Mouse (Mus musculus) midbrain, postnatal 0 days (tissue): ENCODE data around the gene Cdpf1. TPM values are rescaled to one million over a fixed set of nuclear protein-coding genes. Genes with fewer than 3 reads are reported as not detected.

Experiments
- ATAC-seq: fragments of 200-750 bp; cut with Nextera tagmentation; 2 replicates; pipeline ENCODE4 v1.8.0; 2017; ENCODE audit warnings: moderate number of reproducible peaks, mild to moderate bottlenecking, moderate TSS enrichment, moderate library complexity; ENCODE audit not compliant: low FRiP score
- DNase-seq: peaks from one replicate; pipeline ENCODE4 v3.0.0-alpha.2; 2015; ENCODE audit warnings: low spot score
- H3K27ac ChIP-seq: fragments of 300-500 bp; sonication (generic); 2 replicates; pipeline ENCODE4 v1.5.1; 2014; ENCODE audit warnings: low read depth, mild to moderate bottlenecking, low read length, mixed read lengths
- H3K27me3 ChIP-seq: fragments of 300-500 bp; sonication (generic); 2 replicates; pipeline ENCODE4 v1.6.1; 2014; ENCODE audit warnings: low read length, control low read depth, mixed read lengths; ENCODE audit not compliant: insufficient read depth
- H3K36me3 ChIP-seq: fragments of 300-500 bp; sonication (generic); 2 replicates; pipeline ENCODE4 v1.6.1; 2014; ENCODE audit warnings: low read length, control low read depth, mixed read lengths; ENCODE audit not compliant: insufficient read depth
- H3K4me1 ChIP-seq: fragments of 300-500 bp; sonication (generic); 2 replicates; pipeline ENCODE4 v1.6.1; 2014; ENCODE audit warnings: mild to moderate bottlenecking, control low read depth, antibody characterized with exemption, low read length, mixed read lengths; ENCODE audit not compliant: insufficient read depth
- H3K4me2 ChIP-seq: fragments of 300-500 bp; sonication (generic); 2 replicates; pipeline ENCODE4 v1.6.1; 2014; ENCODE audit warnings: low read depth, mild to moderate bottlenecking, low read length, mixed read lengths; ENCODE audit not compliant: poor library complexity, severe bottlenecking
- H3K4me3 ChIP-seq: fragments of 300-500 bp; sonication (generic); 2 replicates; pipeline ENCODE4 v1.5.1; 2014; ENCODE audit warnings: low read depth, mild to moderate bottlenecking, low read length, moderate library complexity
- H3K9ac ChIP-seq: fragments of 300-500 bp; sonication (generic); replicated peaks from 2 replicates; pipeline ENCODE4 v1.6.1; 2014; ENCODE audit warnings: mild to moderate bottlenecking, low read length, moderate library complexity, mixed read lengths; ENCODE audit not compliant: poor library complexity, severe bottlenecking
- H3K9me3 ChIP-seq: fragments of 300-500 bp; sonication (generic); 2 replicates; pipeline ENCODE4 v1.6.1; 2016; ENCODE audit warnings: low read length, control low read depth
- CTCF ChIP-seq: IDR thresholded peaks from 2 replicates; pipeline ENCODE4 v1.5.1; 2016; ENCODE audit warnings: antibody characterized with exemption, mild to moderate bottlenecking
- WGBS: fragments of 180-500 bp; shearing (Covaris S2); extraction: QIAGEN DNeasy Blood & Tissue Kit; methylation state at CpG from one replicate; pipeline ENCODE4 v1.1.7; 2014; 5-methylcytosine and 5-hydroxymethylcytosine counted together
- polyA plus RNA-seq: library from polyadenylated mRNA; unstranded; fragments of >200 nt; fragmentation: Nextera tagmentation; extraction: Ambion mirVana; gene quantifications from 2 replicates; pipeline ENCODE4 v1.2.1, GENCODE M21; 2015
- total RNA-seq: library from RNA; depleted of rRNA; stranded (reverse); fragments of >200 nt; gene quantifications from 2 replicates; pipeline ENCODE4 v1.2.3, GENCODE M21; 2014

The Cdpf1 gene
- total and polyA plus RNA-seq, 2 experiments from 2014 or later, result 16.2 to 22.8 TPM

DNA sequence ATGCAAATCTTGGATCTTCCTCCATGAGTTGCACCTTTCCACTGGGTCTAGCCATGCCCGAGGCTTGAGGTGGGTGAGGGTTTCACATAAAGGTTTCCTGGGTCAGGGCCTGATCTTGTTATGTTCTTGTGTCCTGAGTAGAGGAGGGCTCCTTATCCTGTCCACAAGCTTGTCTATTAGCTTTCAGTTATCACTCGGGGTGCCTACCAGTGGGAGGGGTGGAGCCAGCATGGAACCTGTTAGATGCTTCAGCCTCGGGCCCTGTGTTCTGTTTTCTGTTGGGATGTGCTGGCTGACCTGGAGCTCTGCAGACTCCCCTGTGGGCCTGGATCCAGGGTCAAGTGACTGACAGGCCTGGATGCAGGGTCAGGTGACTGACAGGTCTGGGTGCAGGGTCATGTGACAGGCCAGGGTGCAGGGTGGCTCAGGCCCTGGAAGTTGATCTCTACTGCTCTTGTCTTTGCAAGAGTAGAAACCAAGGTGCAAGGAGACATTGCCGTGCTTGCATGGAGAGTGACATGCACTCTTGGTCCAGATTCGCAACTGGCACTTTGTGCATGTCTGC, 30.4 kb upstream of the Cdpf1 start:
- no peak overlapping the region for H3K27ac ChIP-seq
- 83% methylated on average over 5 of the region's 5 CpGs for WGBS
- no peak for ATAC-seq
- no peaks in the 10 kb centered on the region; the same call in 1 of the 2 replicates for H3K36me3 ChIP-seq
- H3K4me2 ChIP-seq, result no peak overlapping the region
- H3K4me3 ChIP-seq, result no peak overlapping the region
- H3K9ac ChIP-seq, result no peak overlapping the region
- DNase-seq, result no peak
- no peak for TF ChIP-seq CTCF
- no peaks in the 10 kb centered on the region for H3K9me3 ChIP-seq
- no peaks in the 10 kb centered on the region for H3K4me1 ChIP-seq
- H3K27me3 ChIP-seq, result no peaks in the 10 kb centered on the region

DNA sequence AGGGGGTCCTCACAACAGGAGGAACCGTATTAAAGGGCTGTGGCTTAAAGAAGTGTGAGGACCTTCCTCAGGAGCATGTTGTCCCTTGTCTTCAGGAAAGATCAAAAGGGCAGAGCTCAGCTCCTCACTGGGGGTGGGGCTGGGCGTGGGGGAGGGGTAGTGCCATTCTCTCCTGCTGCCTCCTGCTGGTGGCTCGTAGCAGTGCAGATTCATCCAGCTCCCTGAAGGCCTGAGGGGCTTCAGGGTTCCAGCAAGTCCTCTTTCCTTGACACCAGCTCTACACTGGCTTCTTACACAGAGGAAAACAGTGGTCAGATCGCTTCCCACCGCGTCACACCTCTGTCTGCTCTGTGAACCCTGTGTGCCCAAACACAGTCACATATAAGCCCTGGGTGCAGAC, 29.5 kb upstream of the Cdpf1 start:
- ATAC-seq (no peak), DNase-seq (no peak)
- Histone ChIP-seq H3K27ac (no peak overlapping the region), H3K4me2 (no peak overlapping the region), H3K4me1 (no peaks in the 10 kb centered on the region), H3K4me3 (no peak overlapping the region), H3K36me3 (no peaks in the 10 kb centered on the region; the same call in 1 of the 2 replicates), H3K9ac (no peak overlapping the region), H3K27me3 (no peaks in the 10 kb centered on the region), H3K9me3 (no peaks in the 10 kb centered on the region)
- WGBS, result 40% methylated on average over 6 of the region's 6 CpGs
- peak; percentile 61 for TF ChIP-seq CTCF

DNA sequence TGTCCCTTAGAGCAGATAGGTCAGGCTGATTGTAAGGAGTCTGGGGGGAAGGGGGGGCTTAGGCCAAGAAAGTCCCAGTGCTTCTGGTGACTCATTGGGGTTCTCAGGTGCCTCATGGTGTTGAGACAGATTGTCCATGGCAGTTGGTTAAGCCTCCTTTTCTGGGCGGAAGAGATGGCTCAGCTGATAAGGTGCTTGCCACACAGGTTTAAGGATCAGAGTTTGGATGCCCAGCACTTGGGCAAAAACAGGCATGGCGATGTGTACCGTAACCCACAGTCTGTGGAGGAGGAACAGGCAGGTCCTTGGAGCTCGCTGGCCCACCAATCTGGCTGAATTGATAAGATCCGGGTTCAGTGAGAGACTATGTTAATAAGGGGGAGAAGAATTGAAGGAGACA, 25.4 kb upstream of the Cdpf1 start:
- Histone ChIP-seq H3K4me3 (no peak overlapping the region), H3K36me3 (no peaks in the 10 kb centered on the region), H3K9ac (no peak overlapping the region), H3K27me3 (no peaks in the 10 kb centered on the region), H3K27ac (no peak overlapping the region), H3K9me3 (no peaks in the 10 kb centered on the region), H3K4me1 (peaks cover 8% of the 10 kb centered on the region; the same call in 1 of the 2 replicates), H3K4me2 (no peak overlapping the region)
- TF ChIP-seq CTCF, result no peak
- ATAC-seq (no peak), DNase-seq (no peak)
- 94% methylated on average over 5 of the region's 5 CpGs for WGBS

DNA sequence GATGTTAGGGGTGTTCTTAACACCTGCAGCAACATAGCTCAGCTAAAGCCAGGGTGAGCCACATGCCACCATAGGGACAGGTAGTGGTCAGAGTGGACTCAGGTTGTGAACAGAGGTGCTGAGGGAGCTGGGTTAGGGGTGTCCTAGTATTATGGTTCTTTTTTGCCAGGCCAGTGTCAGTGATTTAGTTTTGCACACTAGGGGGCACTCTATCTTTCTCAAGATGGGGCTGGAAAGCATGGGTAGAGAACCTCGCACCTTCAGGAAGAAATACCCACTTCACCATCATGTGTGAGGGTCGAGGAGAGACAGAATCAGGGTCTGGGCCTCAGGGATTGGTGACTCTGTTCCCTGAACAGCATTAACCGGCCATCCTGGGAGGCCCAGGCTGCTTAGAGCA, 23.8 kb upstream of the Cdpf1 start:
- Histone ChIP-seq H3K9ac (no peak overlapping the region), H3K4me1 (peaks cover 13% of the 10 kb centered on the region; the same call in 1 of the 2 replicates), H3K27ac (no peak overlapping the region), H3K9me3 (no peaks in the 10 kb centered on the region), H3K4me2 (no peak overlapping the region), H3K4me3 (no peak overlapping the region), H3K36me3 (no peaks in the 10 kb centered on the region), H3K27me3 (no peaks in the 10 kb centered on the region)
- 56% methylated on average over 3 of the region's 3 CpGs for WGBS
- DNase-seq (no peak), ATAC-seq (no peak)
- peak; percentile 15; the same call in 1 of the 2 replicates for TF ChIP-seq CTCF

DNA sequence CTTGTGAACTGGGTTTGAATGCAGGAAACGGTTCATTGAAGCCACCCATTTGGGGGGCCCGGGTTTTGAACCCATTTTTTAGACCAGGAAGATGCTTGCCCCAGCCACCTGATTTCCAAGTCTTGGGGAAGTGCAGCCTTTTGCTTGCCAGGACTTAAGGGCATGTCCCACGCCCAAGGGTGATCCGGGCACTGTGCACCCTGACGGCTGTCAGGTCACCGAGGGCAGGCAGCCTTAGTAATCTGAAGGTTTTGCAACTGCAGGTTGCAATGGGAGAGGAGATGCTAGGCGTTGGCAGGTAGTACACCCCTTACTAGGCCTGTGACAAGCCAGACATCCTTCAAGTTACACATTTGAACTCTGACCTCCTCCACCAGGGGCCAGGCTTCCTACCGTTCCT, 21.1 kb upstream of the Cdpf1 start:
- peaks cover 13% of the 10 kb centered on the region; the same call in 1 of the 2 replicates for H3K4me1 ChIP-seq
- peak overlapping the region; percentile 52 for H3K4me3 ChIP-seq
- DNase-seq (no peak), ATAC-seq (no peak)
- H3K36me3 ChIP-seq, result no peaks in the 10 kb centered on the region
- peak overlapping the region; percentile 84 for H3K4me2 ChIP-seq
- no peak overlapping the region; the same call in 1 of the 2 replicates for H3K27ac ChIP-seq
- TF ChIP-seq CTCF, result no peak
- H3K9me3 ChIP-seq, result no peaks in the 10 kb centered on the region
- 59% methylated on average over 8 of the region's 8 CpGs for WGBS
- H3K27me3 ChIP-seq, result no peaks in the 10 kb centered on the region
- H3K9ac ChIP-seq, result peak overlapping the region; percentile 66

DNA sequence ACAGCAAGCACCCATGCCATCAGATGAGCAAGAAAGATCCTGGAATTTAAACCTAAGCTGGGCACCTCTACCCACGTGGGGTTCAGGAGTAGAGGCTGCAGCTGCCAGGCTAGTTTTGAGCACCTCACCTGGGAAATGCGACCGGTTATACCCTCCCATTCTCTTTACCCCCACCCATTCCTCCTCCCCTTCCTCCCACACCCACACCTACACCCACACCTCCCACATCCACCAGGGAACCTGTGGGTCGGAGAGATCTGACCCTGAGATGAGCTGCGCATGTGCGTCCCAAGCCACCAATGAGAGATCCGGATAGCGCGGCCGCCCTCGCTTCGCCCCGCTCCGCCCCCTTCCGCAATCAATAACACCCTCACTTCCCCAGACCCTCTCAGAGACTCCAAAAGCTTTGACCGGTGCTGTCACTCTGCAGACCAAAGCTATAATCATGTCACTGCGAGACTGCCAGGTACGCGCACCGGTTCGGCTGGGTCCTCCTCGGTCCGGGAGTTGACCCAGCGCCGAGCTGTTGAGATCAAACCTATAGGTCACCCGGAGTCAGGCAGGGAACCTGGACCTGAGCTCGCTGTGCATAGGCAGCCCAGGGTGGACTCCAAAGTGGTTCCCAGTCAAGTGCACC, 20.6 kb upstream of the Cdpf1 start, which contains the start of gene Ttc38:
Gene Ttc38 (plus strand): TSS at position 353 of the 637 bp plus-strand sequence.
- Histone ChIP-seq H3K9ac (peak within 1 kb of the TSS; percentile 66), H3K9me3 (no peaks in the 10 kb centered on the region), H3K4me2 (peak within 1 kb of the TSS; percentile 84), H3K27ac (peak within 1 kb of the TSS; percentile 38), H3K36me3 (no peaks in the 10 kb centered on the region), H3K27me3 (no peaks in the 10 kb centered on the region), H3K4me1 (peaks cover 13% of the 10 kb centered on the region; the same call in 1 of the 2 replicates), H3K4me3 (peak within 1 kb of the TSS; percentile 52)
- DNase-seq (peak; percentile 81), ATAC-seq (peak; percentile 90)
- WGBS, result 2% methylated on average over 27 of the region's 27 CpGs
- TF ChIP-seq CTCF, result peak; percentile 35; the same call in 1 of the 2 replicates
